ENCODE assay signal across 8 mouse cellular contexts in the genomic region with DNA sequence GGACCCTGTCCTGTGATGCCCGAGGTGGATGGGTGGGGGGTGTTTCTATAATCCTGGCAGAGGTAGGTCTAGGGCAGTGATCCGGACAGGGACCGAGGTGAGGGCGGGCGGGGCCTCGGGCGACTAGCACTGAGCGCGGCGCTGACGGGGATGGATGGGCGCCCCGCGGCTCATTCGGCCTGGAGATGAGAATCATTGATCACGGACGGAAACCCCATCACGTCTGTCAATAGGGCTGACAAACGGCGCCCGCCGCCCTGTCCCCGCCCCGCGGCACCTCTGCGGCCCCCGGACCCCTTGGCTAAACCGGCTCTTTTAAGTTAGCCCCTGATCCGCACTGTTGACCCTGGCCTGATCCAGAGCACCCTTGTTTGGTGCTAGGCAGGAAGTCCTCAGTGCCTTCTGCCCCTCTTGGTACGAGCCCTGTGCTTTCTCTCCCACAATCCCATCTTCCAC. TPM values are rescaled to one million over a fixed set of nuclear protein-coding genes. Genes with fewer than 3 reads are reported as not detected.
DNase-seq lines count a peak whose midpoint lies in the region; ATAC-seq and TF ChIP-seq lines count a peak whose summit lies in the region.

No protein-coding gene starts in this region.

- peak; percentile 51 to 57 for DNase-seq in cerebellum, postnatal 10 days
- DNase-seq in cerebellum, postnatal 4 days (ENCODE audit: low spot score in 2 of 2) = no peak
- no peak for DNase-seq in spleen, adult 2 months (ENCODE audit: low read depth in 1 of 2, low spot score in 2 of 2)
- no peak for DNase-seq in spleen, adult 12 weeks (ENCODE audit: low spot score)
- DNase-seq in right cerebral cortex, postnatal 25 days = no peak
- DNase-seq in Muller cell, postnatal 12 days (ENCODE audit: inconsistent ontology term) = no peak
- no peak for DNase-seq in left cerebral cortex, postnatal 36 days (ENCODE audit: low spot score in 2 of 2)

- no peaks in the 10 kb centered on the region for H3K9me3 ChIP-seq in liver, embryonic 15.5 days (replicated peaks)

- TF ChIP-seq CTCF in spleen, adult 2 months (IDR thresholded peaks at IDR 0.05; ENCODE audit: extremely low read depth, insufficient read depth, insufficient read length, insufficient replicate concordance) = no peak

- no peak overlapping the region for H3K9ac ChIP-seq in liver, embryonic 15.5 days

- no peak for TF ChIP-seq POLR2A in spleen, adult 2 months (IDR thresholded peaks at IDR 0.05; ENCODE audit: low read depth, low read length)

- H3K4me3 ChIP-seq in spleen, adult 2 months (ENCODE audit: extremely low read depth, insufficient read depth, insufficient read length) = peak overlapping the region; percentile 36; the same call in 1 of the 2 replicates
- H3K4me3 ChIP-seq in liver, embryonic 15.5 days (replicated peaks) = peak overlapping the region; percentile 25; the same call in 1 of the 2 replicates

- ATAC-seq in liver, embryonic 15.5 days (ENCODE audit: insufficient read depth) = no peak

- H3K27me3 ChIP-seq in spleen, adult 2 months (ENCODE audit: control insufficient read depth, insufficient read depth, low read length) = peaks cover 28% of the 10 kb centered on the region
- H3K27me3 ChIP-seq in liver, embryonic 15.5 days = peaks cover 94% of the 10 kb centered on the region

- H3K36me3 ChIP-seq in spleen, adult 2 months (ENCODE audit: control insufficient read depth, insufficient read depth, low read length) = no peaks in the 10 kb centered on the region
- 0 out of 2 replicates have a peak, but pooled peaks cover 12% of the 10 kb centered on the region for H3K36me3 ChIP-seq in liver, embryonic 15.5 days (replicated peaks)

- H3K4me2 ChIP-seq in liver, embryonic 15.5 days = peak overlapping the region; percentile 60

- intact Hi-C loops in left cerebral cortex, postnatal 36 days (cut with DNase I) = no loop called here

- no peak overlapping the region for H3K27ac ChIP-seq in spleen, adult 2 months (ENCODE audit: insufficient read depth, low read length)
- H3K27ac ChIP-seq in liver, embryonic 15.5 days (replicated peaks) = no peak overlapping the region

- H3K4me1 ChIP-seq in spleen, adult 2 months (ENCODE audit: control insufficient read depth, insufficient read depth, insufficient read length) = peaks cover 13% of the 10 kb centered on the region
- peaks cover 14% of the 10 kb centered on the region for H3K4me1 ChIP-seq in liver, embryonic 15.5 days (replicated peaks)

- WGBS in spleen, adult 2 months = 3% methylated on average over 30 of the region's 30 CpGs
- whole genome bisulfite sequencing in liver, embryonic 15.5 days (ENCODE audit: insufficient replicate concordance) = 3% methylated on average over 30 of the region's 30 CpGs

RNA-seq across cellular contexts. Expression of gene Nxph4, which starts 0.6 kb away (rescaled TPM):
- polyA plus RNA-seq in spleen, adult 2 months (2012; rRNA removed) = not detected in 2 replicates
- 0.07 TPM in 1 of 2 replicates, not detected in the other for polyA plus RNA-seq in liver, embryonic 15.5 days (2015; fragmentation: Nextera tagmentation; extraction: Ambion mirVana)
- total RNA-seq in left cerebral cortex, postnatal 36 days (2021) = 1 to 10 TPM; 6.0 to 7.6 TPM

RNA-seq across cellular contexts. Expression of gene Shmt2, which starts 12.7 kb away (rescaled TPM):
- polyA plus RNA-seq in spleen, adult 2 months (2012; rRNA removed) = 99.9 and 133 TPM in 2 replicates
- polyA plus RNA-seq in liver, embryonic 15.5 days (2015; fragmentation: Nextera tagmentation; extraction: Ambion mirVana) = 138 and 159 TPM in 2 replicates
- 10 to 100 TPM; 22.8 to 29.9 TPM for total RNA-seq in left cerebral cortex, postnatal 36 days (2021)

RNA-seq across cellular contexts. Expression of gene Ndufa4l2, which starts 20.2 kb away (rescaled TPM):
- polyA plus RNA-seq in spleen, adult 2 months (2012; rRNA removed) = 6.9 and 12.2 TPM in 2 replicates
- polyA plus RNA-seq in liver, embryonic 15.5 days (2015; fragmentation: Nextera tagmentation; extraction: Ambion mirVana) = 20.7 and 42.1 TPM in 2 replicates
- total RNA-seq in left cerebral cortex, postnatal 36 days (2021) = 1 to 10 TPM; 2.1 to 4.9 TPM

RNA-seq across cellular contexts. Expression of gene Stac3, which starts 33.5 kb away (rescaled TPM):
- polyA plus RNA-seq in spleen, adult 2 months (2012; rRNA removed) = 2.0 and 2.2 TPM in 2 replicates
- polyA plus RNA-seq in liver, embryonic 15.5 days (2015; fragmentation: Nextera tagmentation; extraction: Ambion mirVana) = 1.0 and 1.2 TPM in 2 replicates
- total RNA-seq in left cerebral cortex, postnatal 36 days (2021) = 1 to 10 TPM; 1.7 to 2.9 TPM

Comparison
In these comparisons a context has a peak if more than half of its experiments do, and no peak if none do; other contexts are left out.
1. DNase-seq: peak in cerebellum, postnatal 10 days (2 of 2); none in cerebellum, postnatal 4 days (0 of 2), spleen, adult 2 months (0 of 2), spleen, adult 12 weeks (single experiment), right cerebral cortex, postnatal 25 days (single experiment), Muller cell, postnatal 12 days (single experiment) and left cerebral cortex, postnatal 36 days (0 of 2).